Mouse (Mus musculus): Measurements from ENCODE around the gene Nms. TPM values are rescaled to one million over a fixed set of nuclear protein-coding genes. Genes with fewer than 3 reads are reported as not detected.

Gene Nms
- polyA plus RNA-seq, 1 experiment from 2014 or later, result not detected

DNA sequence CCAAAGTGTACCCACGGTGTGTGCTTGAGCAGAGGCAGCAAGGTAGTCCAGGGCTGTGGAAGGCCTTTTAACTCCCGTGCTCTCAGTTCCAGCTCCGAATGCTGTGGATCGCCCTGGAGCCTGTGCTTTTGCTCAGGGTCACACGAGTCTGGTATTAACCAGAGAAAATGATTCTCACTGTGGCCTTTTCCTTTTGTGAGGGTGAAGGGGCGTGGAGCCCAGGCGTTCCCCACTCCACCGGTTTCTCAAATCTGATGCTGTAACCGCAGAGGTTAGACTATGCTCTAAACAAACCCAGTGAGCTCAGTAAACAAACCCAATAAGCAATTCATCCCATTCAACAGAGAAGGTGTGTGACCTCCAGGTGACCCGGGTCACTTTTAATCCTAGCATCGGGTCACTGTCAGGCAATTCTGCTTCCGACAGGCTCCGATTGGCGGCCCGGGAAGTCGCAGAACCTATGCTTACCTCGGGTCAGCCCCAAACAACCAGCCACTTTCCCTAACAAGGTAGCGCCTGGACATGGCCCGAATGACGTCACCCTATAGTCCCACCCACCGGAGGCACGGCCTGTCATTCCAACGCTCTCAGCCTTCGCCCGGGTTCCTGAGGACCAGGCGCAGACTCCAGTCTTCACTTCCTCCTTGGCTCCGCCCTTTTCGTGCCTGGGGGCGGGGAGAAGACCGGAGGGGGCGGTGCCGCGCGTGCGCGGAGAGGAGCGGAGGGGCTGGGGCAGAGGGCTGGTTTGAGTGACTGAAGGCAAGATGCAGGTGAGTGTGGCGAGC lies 48.3 kb downstream of the Nms start:
- Histone ChIP-seq H3K27me3 (replicated peaks; ENCODE audit: insufficient read depth, low read length) (no peaks in the 10 kb centered on the region), H3K27ac (ENCODE audit: low read length) (peak overlapping the region; percentile 87), H3K9me3 (ENCODE audit: low read length) (no peaks in the 10 kb centered on the region), H3K4me3 (ENCODE audit: low read depth, low read length) (peak overlapping the region; percentile 83), H3K4me2 (replicated peaks; ENCODE audit: low read depth, low read length) (peak overlapping the region; percentile 61), H3K9ac (replicated peaks; ENCODE audit: low read depth) (peak overlapping the region; percentile 71), H3K36me3 (ENCODE audit: insufficient read depth, low read length) (no peaks in the 10 kb centered on the region), H3K4me1 (ENCODE audit: insufficient read depth, low read depth, low read length) (peaks cover 3% of the 10 kb centered on the region; the same call in 1 of the 2 replicates)
- WGBS, result 3% methylated on average over 38 of the region's 38 CpGs
- peak; percentile 99 for ATAC-seq
- DNase-seq (ENCODE audit: low spot score), result peak; percentile 99
- TF ChIP-seq CTCF (IDR thresholded peaks at IDR 0.05) (no peak), EP300 (IDR thresholded peaks at IDR 0.05) (peak; percentile 36; the same call in 1 of the 2 replicates)

DNA sequence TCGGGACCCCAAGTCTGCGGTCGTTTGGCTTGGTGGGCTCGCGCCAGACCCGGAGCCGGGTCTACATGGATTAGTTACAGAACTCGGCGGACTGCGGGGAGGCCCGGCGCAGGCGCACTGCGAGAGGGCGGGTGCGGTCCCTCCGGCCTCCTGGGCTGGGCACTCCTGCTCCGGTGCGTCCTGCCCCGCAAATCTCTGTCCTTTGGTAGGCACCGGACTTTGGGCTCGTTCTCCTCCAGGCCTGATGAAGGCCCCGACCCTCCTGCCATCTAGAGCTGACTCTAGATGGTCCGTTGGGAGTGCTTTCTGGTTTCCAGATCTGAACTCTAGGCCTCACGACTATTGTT lies 48.9 kb downstream of the Nms start:
- peak; percentile 88 for ATAC-seq
- H3K27ac ChIP-seq (ENCODE audit: low read length), result peak overlapping the region; percentile 87

DNA sequence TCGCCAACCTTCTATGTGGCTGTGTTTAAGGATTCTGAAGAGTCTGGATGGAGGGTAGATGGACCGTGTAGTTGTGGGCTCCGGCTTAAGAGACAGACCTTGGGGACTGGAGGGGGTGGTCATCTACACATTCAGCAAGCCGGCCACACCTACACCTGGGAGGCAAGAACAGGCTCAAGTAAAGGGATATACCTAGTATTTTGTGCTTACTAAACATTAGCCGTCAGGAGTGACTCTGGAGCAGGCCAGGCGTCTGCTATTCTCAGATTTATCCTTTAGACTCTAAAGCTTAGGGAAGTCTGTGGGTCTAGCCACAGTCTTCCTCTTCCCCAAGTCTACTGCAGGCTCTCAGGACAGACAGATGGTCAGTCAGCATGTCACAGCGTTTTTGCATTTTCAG lies 49.4 kb downstream of the Nms start:
- Histone ChIP-seq H3K4me2 (replicated peaks; ENCODE audit: low read depth, low read length) (peak overlapping the region; percentile 61), H3K27ac (ENCODE audit: low read length) (peak overlapping the region; percentile 87), H3K36me3 (ENCODE audit: insufficient read depth, low read length) (0 out of 2 replicates have a peak, but pooled peaks cover 4% of the 10 kb centered on the region), H3K27me3 (replicated peaks; ENCODE audit: insufficient read depth, low read length) (no peaks in the 10 kb centered on the region), H3K9ac (replicated peaks; ENCODE audit: low read depth) (peak overlapping the region; percentile 71), H3K9me3 (ENCODE audit: low read length) (no peaks in the 10 kb centered on the region), H3K4me3 (ENCODE audit: low read depth, low read length) (peak overlapping the region; percentile 83), H3K4me1 (ENCODE audit: insufficient read depth, low read depth, low read length) (peaks cover 3% of the 10 kb centered on the region; the same call in 1 of the 2 replicates)
- ATAC-seq, result no peak
- DNase-seq (ENCODE audit: low spot score), result peak; percentile 11
- 20% methylated on average over 7 of the region's 7 CpGs for WGBS
- TF ChIP-seq EP300 (IDR thresholded peaks at IDR 0.05) (no peak), CTCF (IDR thresholded peaks at IDR 0.05) (no peak)

More for the DNA sequence above, 48.9 kb downstream of the Nms start:
- WGBS, result under 1% methylated on average over 25 of the region's 25 CpGs
- Histone ChIP-seq H3K36me3 (ENCODE audit: insufficient read depth, low read length) (no peaks in the 10 kb centered on the region), H3K4me3 (ENCODE audit: low read depth, low read length) (peak overlapping the region; percentile 83), H3K4me2 (replicated peaks; ENCODE audit: low read depth, low read length) (peak overlapping the region; percentile 61), H3K9ac (replicated peaks; ENCODE audit: low read depth) (peak overlapping the region; percentile 71), H3K4me1 (ENCODE audit: insufficient read depth, low read depth, low read length) (peaks cover 3% of the 10 kb centered on the region; the same call in 1 of the 2 replicates), H3K27me3 (replicated peaks; ENCODE audit: insufficient read depth, low read length) (no peaks in the 10 kb centered on the region), H3K9me3 (ENCODE audit: low read length) (no peaks in the 10 kb centered on the region)
- no peak for DNase-seq (ENCODE audit: low spot score)
- TF ChIP-seq CTCF (IDR thresholded peaks at IDR 0.05), result no peak
- no peak for TF ChIP-seq EP300 (IDR thresholded peaks at IDR 0.05)

DNA sequence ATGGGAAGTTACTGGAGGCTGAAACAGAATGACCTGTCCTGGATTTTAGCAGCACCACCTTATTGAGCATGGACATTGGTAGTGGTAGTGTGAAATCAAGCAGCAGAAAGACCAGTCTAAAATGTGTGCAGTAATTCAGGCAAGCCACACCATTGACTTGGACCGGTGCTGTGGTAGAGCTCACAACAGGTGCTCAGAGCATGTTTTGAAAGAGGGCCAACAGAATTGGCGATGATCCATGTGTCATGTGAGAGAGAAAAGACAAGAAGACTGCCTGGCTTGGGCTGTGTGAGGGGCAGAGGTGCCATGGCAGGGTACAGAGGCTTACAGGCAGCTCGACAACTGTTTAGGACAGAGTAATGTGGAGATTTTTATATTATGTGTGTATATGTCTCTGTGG lies 53.4 kb downstream of the Nms start:
- 0 out of 2 replicates have a peak, but pooled peaks cover 3% of the 10 kb centered on the region for H3K4me1 ChIP-seq (ENCODE audit: insufficient read depth, low read depth, low read length)
- no peaks in the 10 kb centered on the region for H3K9me3 ChIP-seq (ENCODE audit: low read length)
- H3K9ac ChIP-seq (replicated peaks; ENCODE audit: low read depth), result no peak overlapping the region
- no peak overlapping the region for H3K4me3 ChIP-seq (ENCODE audit: low read depth, low read length)
- H3K4me2 ChIP-seq (replicated peaks; ENCODE audit: low read depth, low read length), result no peak overlapping the region
- no peak for TF ChIP-seq CTCF (IDR thresholded peaks at IDR 0.05)
- TF ChIP-seq EP300 (IDR thresholded peaks at IDR 0.05), result no peak
- DNase-seq (ENCODE audit: low spot score), result no peak
- H3K36me3 ChIP-seq (ENCODE audit: insufficient read depth, low read length), result peaks cover 34% of the 10 kb centered on the region
- no peak for ATAC-seq
- WGBS, result 72% methylated on average over 3 of the region's 3 CpGs
- no peaks in the 10 kb centered on the region for H3K27me3 ChIP-seq (replicated peaks; ENCODE audit: insufficient read depth, low read length)
- no peak overlapping the region for H3K27ac ChIP-seq (ENCODE audit: low read length)

Other genes with a start within 250 kb of the Nms start
- 0.07 and 0.08 TPM in 2 replicates for gene Lonrf2, start 102.4 kb upstream of the Nms start, polyA plus RNA-seq (2015; fragmentation: Nextera tagmentation; extraction: Ambion mirVana)
- 0.27 and 0.29 TPM in 2 replicates for gene Chst10, start 41.0 kb upstream of the Nms start, polyA plus RNA-seq (2015; fragmentation: Nextera tagmentation; extraction: Ambion mirVana)
- gene Pdcl3, start 46.5 kb downstream of the Nms start, polyA plus RNA-seq (2015; fragmentation: Nextera tagmentation; extraction: Ambion mirVana), result 139 and 155 TPM in 2 replicates